Mouse (Mus musculus) left cerebral cortex, postnatal 10 days (tissue): ENCODE data around the gene Vps29. TPM values are rescaled to one million over a fixed set of nuclear protein-coding genes. Genes with fewer than 3 reads are reported as not detected.
A peak's percentile ranks its signal among the peaks of the same experiment; 100 is the strongest.
"Not testable (repeated sequence)": the region's sequence is repeated elsewhere in the genome, so short reads cannot be mapped to it uniquely, and the experiment has no call there.

Experiments used
- DNase-seq, 2 experiments: peaks; one replicate each; pipeline ENCODE4 v3.0.0; 2021 to 2022; ENCODE audit warnings: low spot score in 2 of 2, mixed read lengths in 1 of 2; ENCODE audit errors: extremely low spot score in 1 of 2
- intact Hi-C: fragments of 180-260 bp; cut with DNase I; formaldehyde crosslinking; loops from one replicate; pipeline ENCODE4 v1.15.1; 2025
- total RNA-seq, 2 experiments: library from RNA; stranded (reverse); gene quantifications; 2 replicates each; pipeline ENCODE4 v1.2.3; 2021

Gene Vps29
- 100 to 1,000 TPM; 224 to 239 TPM for total RNA-seq

GRCm38 (mm10) chr5:122353807-122354491, at the start of gene Vps29, which contains the start of gene Rad9b:
Vps29 (plus strand) TSS chr5:122354369.
Rad9b (minus strand) TSS chr5:122354233.
- intact Hi-C loops, result loop anchor here (5.0 kb wide), 1 partner anchor 222 kb away; no protein-coding TSS in a partner anchor
- DNase-seq, result peak; percentile 98 to 100

- no peak for DNase-seq
- intact Hi-C loops, result no loop called here
Measured at GRCm38 (mm10) chr5:122304541-122304940, 49.6 kb upstream of the Vps29 start.

- intact Hi-C loops, result no loop called here
Measured at GRCm38 (mm10) chr5:122305472-122305871, 48.7 kb upstream of the Vps29 start.

DNA sequence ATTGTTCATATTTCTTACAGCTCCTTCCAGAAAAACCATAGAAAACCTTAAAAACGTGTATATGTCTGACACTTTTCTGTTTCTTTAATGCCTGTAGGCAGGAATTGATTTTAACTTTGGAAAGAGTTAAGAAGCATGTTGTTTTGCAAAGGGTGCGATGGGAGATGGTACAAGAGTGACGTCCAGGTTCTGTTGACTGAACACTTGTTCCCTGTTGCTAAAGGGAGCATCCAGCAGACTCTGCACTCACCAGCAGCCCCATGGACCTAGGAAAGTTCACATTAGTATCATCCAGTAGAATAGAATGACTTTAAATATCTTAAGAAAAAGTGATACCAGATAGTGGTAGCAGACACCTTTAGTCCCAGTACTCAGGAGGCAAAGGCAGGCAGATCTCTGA, 47.6 kb upstream of the Vps29 start:
- intact Hi-C loops, result no loop called here
- DNase-seq, result no peak

More at GRCm38 (mm10) chr5:122305472-122305871, 48.7 kb upstream of the Vps29 start:
- no peak for DNase-seq

DNA sequence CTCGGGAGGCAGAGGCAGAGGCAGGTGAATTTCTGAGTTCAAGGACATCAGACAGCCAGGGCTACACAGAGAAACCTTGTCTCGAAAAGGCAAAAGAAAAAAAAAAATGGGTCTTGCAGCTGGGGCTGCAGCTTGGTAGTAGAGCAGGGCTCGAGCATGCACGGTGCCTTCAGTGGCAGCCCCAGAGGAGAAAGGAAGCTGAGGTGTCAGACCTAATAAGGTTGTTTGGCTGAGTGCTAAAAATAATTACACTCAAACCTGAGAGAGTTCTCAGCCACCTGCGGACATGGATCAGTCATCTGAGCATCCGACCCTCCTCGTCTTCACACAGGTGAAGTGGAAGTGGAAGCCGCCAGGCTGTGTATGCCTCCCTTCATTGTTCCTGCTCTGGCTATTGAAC, 43.5 kb upstream of the Vps29 start:
- intact Hi-C loops, result no loop called here

GRCm38 (mm10) chr5:122311692-122312091, 42.5 kb upstream of the Vps29 start:
- intact Hi-C loops, result no loop called here
- no peak for DNase-seq

More for the DNA sequence above, 43.5 kb upstream of the Vps29 start:
- no peak for DNase-seq

DNA sequence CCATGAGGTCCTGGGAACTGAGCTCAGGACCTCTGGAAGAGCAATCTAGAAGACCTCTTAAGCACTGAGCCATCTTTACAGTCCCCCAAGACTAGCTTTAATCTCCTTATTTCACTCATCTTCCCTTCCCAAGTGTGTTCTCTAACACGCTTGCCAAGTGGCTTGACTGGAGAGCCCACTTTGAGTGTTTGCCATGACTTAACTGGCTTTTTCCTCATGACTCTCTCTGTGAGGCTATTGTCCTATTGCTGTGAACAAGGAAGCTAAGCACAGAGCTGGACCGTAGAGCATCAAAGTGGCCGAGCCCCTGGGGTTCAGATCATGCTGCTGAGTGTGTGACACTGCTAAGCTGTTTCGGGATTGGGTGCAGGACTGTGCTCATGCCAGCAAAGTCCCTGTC, 41.8 kb upstream of the Vps29 start:
- intact Hi-C loops, result no loop called here

DNA sequence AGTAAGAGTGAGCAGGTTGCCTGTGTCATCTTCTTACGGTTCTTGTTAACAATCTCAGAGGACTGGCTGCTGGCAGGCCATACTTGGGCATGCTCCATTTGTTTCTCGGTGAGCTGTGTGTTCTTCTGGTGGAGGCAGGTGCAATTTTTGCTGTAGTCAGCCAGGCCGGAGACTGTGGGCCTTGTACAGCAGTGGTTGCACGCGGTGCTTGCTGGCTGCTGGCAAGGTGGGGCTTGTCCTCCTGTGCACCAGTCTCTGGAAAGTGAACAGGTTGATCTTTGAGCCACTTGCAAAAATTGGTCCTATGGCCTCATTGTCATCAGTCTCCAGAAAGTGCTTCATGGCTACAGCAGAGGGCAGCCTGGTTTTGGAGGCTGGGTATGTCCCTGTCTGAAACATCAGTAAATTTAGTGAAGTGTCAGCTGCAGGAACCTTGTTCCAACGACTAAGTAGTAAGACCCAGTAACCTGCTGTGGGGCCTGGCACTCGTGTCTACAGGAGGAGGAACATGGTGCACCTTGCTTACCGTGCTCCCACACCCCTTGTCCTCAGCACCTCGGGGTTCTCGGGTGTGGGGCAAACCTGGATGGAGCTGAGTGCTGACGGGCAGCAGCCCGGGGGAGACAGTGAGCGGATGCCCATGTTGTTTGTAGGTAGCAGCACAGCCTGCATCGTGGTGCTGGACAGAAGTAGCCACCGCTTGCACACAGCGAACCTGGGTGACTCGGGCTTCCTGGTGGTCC, 41.1 kb upstream of the Vps29 start:
- no peak for DNase-seq
- intact Hi-C loops, result no loop called here

More for the DNA sequence above, 41.8 kb upstream of the Vps29 start:
- no peak for DNase-seq

DNA sequence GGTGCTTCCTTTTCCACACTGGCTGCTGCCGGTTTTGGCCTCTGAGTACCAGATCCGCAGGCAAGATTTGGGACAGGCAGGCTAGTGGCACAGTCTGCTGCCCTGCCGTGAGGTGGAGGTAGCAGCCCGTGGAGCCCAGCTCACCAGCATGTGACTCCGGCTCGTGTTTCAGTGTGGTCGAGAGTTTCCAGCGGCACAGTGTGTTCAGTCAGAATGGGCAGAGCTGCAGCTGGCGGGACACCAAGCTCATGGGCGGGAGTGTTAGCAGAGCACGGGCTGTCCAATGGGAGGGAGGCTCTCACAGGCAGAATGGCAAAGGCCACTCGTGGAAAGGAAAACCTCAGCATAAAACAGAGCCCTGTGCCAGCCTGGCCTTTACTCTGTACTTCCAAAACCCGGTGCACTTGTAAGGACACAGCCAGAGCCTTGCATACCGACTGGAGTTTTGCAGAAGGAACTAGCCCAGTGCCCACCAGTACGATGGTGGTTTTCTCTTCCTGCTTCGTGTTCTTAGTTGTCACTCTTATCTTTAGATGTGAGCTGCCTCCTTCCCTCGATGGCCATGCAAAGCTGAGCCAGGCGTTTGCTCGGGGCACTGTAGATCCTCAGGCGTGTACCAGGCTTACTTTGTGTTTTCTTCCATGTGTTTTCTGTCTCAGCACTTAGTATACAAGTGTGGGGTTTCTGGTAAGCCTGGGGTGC, 39.1 kb upstream of the Vps29 start:
- intact Hi-C loops, result no loop called here

DNA sequence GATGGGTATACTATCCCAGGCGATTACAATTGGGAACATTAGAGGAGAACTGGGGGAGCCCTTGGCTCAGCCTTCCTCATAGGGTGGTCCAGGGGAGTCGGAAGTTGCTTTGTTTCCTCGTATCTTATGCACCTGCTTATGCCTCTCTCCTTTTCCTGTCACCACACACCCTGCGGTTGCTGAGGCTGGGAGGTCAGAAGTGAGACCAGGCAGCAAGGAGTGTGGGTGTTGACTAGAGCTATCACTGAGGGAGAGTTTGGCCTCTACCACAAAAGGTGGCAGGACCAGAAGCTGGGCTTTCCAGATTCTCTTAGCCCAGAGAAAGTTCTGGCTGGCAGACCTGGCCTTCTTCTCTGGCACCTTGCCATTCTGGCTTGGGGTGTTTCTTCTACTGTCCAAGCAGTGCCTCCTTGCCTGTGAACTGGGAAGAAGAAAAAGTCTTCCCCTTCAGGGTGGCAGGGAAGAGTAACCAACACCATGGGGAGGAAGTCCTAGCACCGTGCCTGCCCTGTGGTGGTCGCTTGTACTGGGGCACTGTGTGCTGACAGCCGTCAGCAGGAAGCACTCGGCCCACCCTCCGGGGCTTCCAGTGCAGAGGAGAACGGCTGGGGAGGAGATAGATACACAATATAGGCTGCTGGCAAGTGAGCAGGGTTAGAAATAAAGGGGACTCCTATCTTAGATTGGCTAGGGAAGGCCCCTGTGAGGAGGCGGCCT, 36.7 kb upstream of the Vps29 start:
- intact Hi-C loops, result no loop called here
- DNase-seq, result peak in 1 of 2 experiments; percentile 45

More for the DNA sequence above, 39.1 kb upstream of the Vps29 start:
- DNase-seq, result peak; percentile 86 to 90

DNA sequence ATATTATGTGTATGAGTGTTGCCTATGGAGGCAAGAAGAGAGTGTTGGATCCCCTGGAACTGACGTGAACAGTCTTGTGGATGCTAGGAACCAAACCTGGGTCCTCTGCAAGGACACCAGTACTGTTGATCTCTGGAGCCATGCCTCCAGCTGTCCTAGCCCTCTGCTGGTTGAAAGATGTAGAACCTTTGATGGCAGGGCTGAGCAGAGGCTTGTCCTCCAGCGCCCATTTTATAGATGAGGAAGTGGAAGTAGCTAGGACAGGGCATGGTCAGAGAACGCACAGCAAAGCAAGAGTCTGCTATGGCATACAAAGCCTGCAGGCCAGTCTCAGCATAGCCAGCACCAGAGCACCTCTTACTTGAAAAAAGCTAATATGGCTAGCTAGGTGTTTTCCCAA, 36.1 kb upstream of the Vps29 start:
- intact Hi-C loops, result no loop called here

DNA sequence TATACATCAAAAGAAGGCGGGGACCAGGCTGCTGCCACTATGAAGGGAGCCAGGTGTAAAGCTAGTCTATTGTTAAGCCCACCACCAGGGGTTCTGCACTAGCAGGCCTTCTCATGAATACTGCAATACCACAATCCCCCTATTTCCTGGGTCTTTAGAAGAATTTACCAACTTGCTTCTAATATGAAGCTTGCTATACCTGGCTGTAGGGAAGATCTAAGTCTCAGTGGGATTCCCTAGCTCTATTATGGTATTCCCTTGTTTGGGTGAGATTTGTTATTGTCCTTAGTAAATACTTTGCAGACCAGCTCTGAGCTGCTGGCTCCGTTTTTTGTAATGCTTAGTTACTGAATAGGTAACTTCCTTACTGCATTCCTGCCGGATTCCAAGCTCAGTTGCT, 35.2 kb upstream of the Vps29 start:
- intact Hi-C loops, DNase-seq: not testable (repeated sequence)

More for the DNA sequence above, 36.1 kb upstream of the Vps29 start:
- no peak for DNase-seq

DNA sequence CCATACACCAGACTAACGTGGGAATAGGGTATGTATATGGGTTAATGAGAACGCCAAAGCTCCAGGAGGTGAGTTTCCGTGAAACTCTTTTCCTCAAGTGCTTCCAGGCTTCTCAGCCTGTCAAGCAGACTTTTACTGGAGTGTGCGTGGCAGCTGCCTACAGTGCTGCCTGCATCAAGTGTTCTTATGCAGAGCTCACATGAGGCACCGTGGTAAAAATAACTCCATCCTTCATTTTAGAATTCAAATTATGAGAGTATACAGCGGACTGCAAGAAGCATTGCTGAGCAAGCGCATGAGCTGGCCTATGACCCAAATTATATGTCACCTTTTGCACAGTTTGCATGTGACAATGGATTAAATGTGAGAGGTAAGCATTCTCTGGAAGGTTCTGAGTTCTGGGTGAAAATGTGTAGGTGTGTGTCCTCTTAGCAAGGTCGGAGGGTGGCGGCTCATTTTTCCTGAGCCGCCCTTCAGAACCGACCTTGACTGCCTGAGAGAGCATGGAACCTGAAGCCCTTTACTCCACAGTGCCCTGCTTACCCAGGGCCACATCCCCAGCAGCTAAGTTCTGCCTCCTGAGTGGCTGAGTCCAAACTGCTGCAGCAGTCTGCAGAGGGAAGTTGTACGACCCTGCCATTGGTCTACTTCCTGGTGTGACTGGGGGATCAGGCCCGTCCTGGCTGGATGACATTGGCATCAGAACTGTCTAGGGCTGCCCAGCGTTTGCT, 34.5 kb upstream of the Vps29 start:
- DNase-seq, result no peak
- intact Hi-C loops, result no loop called here

GRCm38 (mm10) chr5:122320205-122320781, 33.9 kb upstream of the Vps29 start:
- intact Hi-C loops, result no loop called here
- DNase-seq, result no peak

DNA sequence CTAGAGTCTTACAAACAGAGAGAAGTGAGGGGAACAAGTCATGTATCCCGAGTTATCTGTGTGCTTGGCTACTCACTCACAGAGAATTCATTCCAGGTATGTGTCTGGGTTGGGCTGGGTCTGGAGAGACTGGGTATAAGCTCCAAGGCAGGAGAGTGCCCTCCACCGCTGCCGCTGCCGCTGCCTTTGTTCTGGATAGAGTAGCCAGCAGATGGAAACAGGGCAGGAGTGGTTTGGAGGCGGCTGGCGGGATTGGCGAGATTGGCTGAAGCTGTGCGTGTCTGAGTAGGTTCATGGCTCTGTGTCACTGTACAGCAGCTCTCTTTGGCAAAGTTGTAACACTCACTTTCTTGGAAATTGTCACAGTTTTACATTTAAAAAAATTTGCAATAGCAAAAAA, 30.6 kb upstream of the Vps29 start:
- intact Hi-C loops, result no loop called here
- no peak for DNase-seq

- intact Hi-C loops, result no loop called here
- peak; percentile 65 to 69 for DNase-seq
Measured at GRCm38 (mm10) chr5:122324608-122325431, 29.3 kb upstream of the Vps29 start.

GRCm38 (mm10) chr5:122325477-122325876, 28.7 kb upstream of the Vps29 start:
- intact Hi-C loops, result no loop called here
- no peak for DNase-seq
